Mouse (Mus musculus): ENCODE measurements around the gene Mtx1.

- no peak for TF ChIP-seq CTCF (IDR thresholded peaks at IDR 0.05; ENCODE audit: low read depth, low read length)
- no peak for TF ChIP-seq POLR2A (IDR thresholded peaks at IDR 0.05; ENCODE audit: borderline replicate concordance, low read depth, low read length)
These were observed 16.7 kb upstream of the Mtx1 start for GRCm38 (mm10) chr3:89243609-89244008.
